In genomic region chr8:110487644-110488043, GRCm38 (mm10) we compare ENCODE assay signal across 35 mouse cellular contexts.
DNase-seq lines count a peak whose midpoint lies in the region; ATAC-seq and TF ChIP-seq lines count a peak whose summit lies in the region.
"Had no signal": no experiment of that assay in that cellular context is flagged by ENCODE, and none has a peak within 500 bp of the region (broad histone marks: within the 10 kb centered on the region; RNA-seq: fewer than 3 reads in every experiment).

No protein-coding gene starts in this region.

- no peak overlapping the region for H3K9ac ChIP-seq in intestine, postnatal 0 days (ENCODE audit: low read depth, low read length)
- H3K9ac ChIP-seq in intestine, embryonic 16.5 days (ENCODE audit: low read depth, low read length): no peak overlapping the region
- no peak overlapping the region for H3K9ac ChIP-seq in kidney, embryonic 16.5 days (replicated peaks; ENCODE audit: low read length)
- H3K9ac ChIP-seq: embryonic facial prominence, embryonic 13.5 days; forebrain, embryonic 15.5 days; hindbrain, embryonic 13.5 days; kidney, embryonic 15.5 days; liver, embryonic 14.5 days; neural tube, embryonic 12.5 days had no signal

- ATAC-seq in intestine, postnatal 0 days: no peak
- no peak for ATAC-seq in intestine, embryonic 16.5 days
- no peak for ATAC-seq in kidney, embryonic 16.5 days (ENCODE audit: low FRiP score, low TSS enrichment)
- no peak for ATAC-seq in frontal cortex, adult (ENCODE audit: low TSS enrichment)
- ATAC-seq: activated CD4-positive, CD25-positive, alpha-beta regulatory T cell, adult 4 months; forebrain, embryonic 15.5 days; midbrain, embryonic 16.5 days had no signal

- DNase-seq in A20 (ENCODE audit: low read depth, low spot score) (peak; percentile 11), ES-CJ7 (ENCODE audit: low read depth, low spot score) (peak; percentile 49)
- no peak for DNase-seq in brain, embryonic 14.5 days (ENCODE audit: low read depth)
- DNase-seq: adrenal gland, adult 8-10 months; B cell, adult 2 months; cerebellum, adult 11 months; cerebellum, adult 9-11 months; embryo, embryonic 11 days; gastrocnemius, postnatal 10 days; heart, postnatal 36 days; kidney, adult 18-20 months; kidney, postnatal 36 days; layer of hippocampus, postnatal 36 days; liver; lung, adult 2 months; lung, postnatal 14 days; right cerebral cortex, adult 18-20 months; spleen, adult 18-20 months; thymus, postnatal 4 days had no signal

- peak; percentile 16; the same call in 1 of the 2 replicates for TF ChIP-seq CTCF in intestine, postnatal 0 days (IDR thresholded peaks at IDR 0.05; ENCODE audit: low read depth)
- TF ChIP-seq CTCF in brain, embryonic 14.5 days (IDR thresholded peaks at IDR 0.05; ENCODE audit: borderline replicate concordance, extremely low read depth, insufficient read depth, insufficient read length): 0 out of 2 replicates have a peak, but pooled peaks have one; percentile 10

- no peak for TF ChIP-seq POLR2A in brain, embryonic 14.5 days (IDR thresholded peaks at IDR 0.05; ENCODE audit: borderline replicate concordance, extremely low read depth, insufficient read depth, insufficient read length, poor library complexity, severe bottlenecking)

- H3K4me1 ChIP-seq in intestine, postnatal 0 days (replicated peaks; ENCODE audit: control insufficient read depth, insufficient read depth, low read length): no peaks in the 10 kb centered on the region
- no peaks in the 10 kb centered on the region for H3K4me1 ChIP-seq in intestine, embryonic 16.5 days (ENCODE audit: control insufficient read depth, insufficient read depth, low read length)
- no peaks in the 10 kb centered on the region for H3K4me1 ChIP-seq in kidney, embryonic 16.5 days (ENCODE audit: insufficient read depth, low read length)
- H3K4me1 ChIP-seq: kidney, embryonic 15.5 days had no signal

- H3K9me3 ChIP-seq in intestine, postnatal 0 days (ENCODE audit: control insufficient read depth): no peaks in the 10 kb centered on the region
- no peaks in the 10 kb centered on the region; the same call in 1 of the 2 replicates for H3K9me3 ChIP-seq in intestine, embryonic 16.5 days (ENCODE audit: control insufficient read depth, low read length)
- 0 out of 2 replicates have a peak, but pooled peaks cover 3% of the 10 kb centered on the region for H3K9me3 ChIP-seq in kidney, embryonic 16.5 days (ENCODE audit: low read length)
- H3K9me3 ChIP-seq: embryonic facial prominence, embryonic 13.5 days; forebrain, embryonic 10.5 days; forebrain, embryonic 15.5 days; hindbrain, embryonic 13.5 days; kidney, embryonic 15.5 days; midbrain, embryonic 10.5 days; neural tube, embryonic 12.5 days had no signal

- no peaks in the 10 kb centered on the region for H3K36me3 ChIP-seq in intestine, postnatal 0 days (ENCODE audit: control insufficient read depth, insufficient read depth)
- no peaks in the 10 kb centered on the region for H3K36me3 ChIP-seq in intestine, embryonic 16.5 days (ENCODE audit: control insufficient read depth, insufficient read depth, low read length)
- H3K36me3 ChIP-seq in kidney, embryonic 16.5 days (ENCODE audit: insufficient read depth, low read length): no peaks in the 10 kb centered on the region
- H3K36me3 ChIP-seq: embryonic facial prominence, embryonic 13.5 days; forebrain, embryonic 10.5 days; forebrain, embryonic 15.5 days; hindbrain, embryonic 13.5 days; kidney, embryonic 15.5 days; midbrain, embryonic 10.5 days; neural tube, embryonic 12.5 days had no signal

- no peak overlapping the region for H3K4me3 ChIP-seq in intestine, postnatal 0 days (ENCODE audit: low read depth, low read length)
- H3K4me3 ChIP-seq in intestine, embryonic 16.5 days (ENCODE audit: low read length): no peak overlapping the region
- H3K4me3 ChIP-seq in kidney, embryonic 16.5 days (ENCODE audit: low read length): no peak overlapping the region
- H3K4me3 ChIP-seq: embryonic facial prominence, embryonic 13.5 days; forebrain, embryonic 10.5 days; forebrain, embryonic 15.5 days; hindbrain, embryonic 13.5 days; kidney, embryonic 15.5 days; midbrain, embryonic 10.5 days; myocyte; neural tube, embryonic 12.5 days had no signal

- no peak overlapping the region for H3K27ac ChIP-seq in intestine, postnatal 0 days (ENCODE audit: low read depth, low read length)
- H3K27ac ChIP-seq in intestine, embryonic 16.5 days (ENCODE audit: low read length): no peak overlapping the region
- no peak overlapping the region for H3K27ac ChIP-seq in kidney, embryonic 16.5 days (ENCODE audit: low read length)
- H3K27ac ChIP-seq: embryonic facial prominence, embryonic 13.5 days; forebrain, embryonic 10.5 days; forebrain, embryonic 15.5 days; hindbrain, embryonic 13.5 days; kidney, embryonic 15.5 days; liver, embryonic 14.5 days; midbrain, embryonic 10.5 days; neural tube, embryonic 12.5 days had no signal

- H3K27me3 ChIP-seq in intestine, postnatal 0 days (replicated peaks; ENCODE audit: control insufficient read depth, insufficient read depth, low read length): no peaks in the 10 kb centered on the region
- no peaks in the 10 kb centered on the region for H3K27me3 ChIP-seq in intestine, embryonic 16.5 days (replicated peaks; ENCODE audit: control insufficient read depth, insufficient read depth, low read length)
- no peaks in the 10 kb centered on the region for H3K27me3 ChIP-seq in kidney, embryonic 16.5 days (ENCODE audit: insufficient read depth, low read length)
- H3K27me3 ChIP-seq: embryonic facial prominence, embryonic 13.5 days; forebrain, embryonic 15.5 days; hindbrain, embryonic 13.5 days; kidney, embryonic 15.5 days; neural tube, embryonic 12.5 days had no signal

- H3K4me2 ChIP-seq in intestine, postnatal 0 days (replicated peaks; ENCODE audit: low read depth): no peak overlapping the region
- no peak overlapping the region for H3K4me2 ChIP-seq in intestine, embryonic 16.5 days (ENCODE audit: low read depth, low read length)
- no peak overlapping the region for H3K4me2 ChIP-seq in kidney, embryonic 16.5 days (replicated peaks; ENCODE audit: low read depth, low read length)
- H3K4me2 ChIP-seq: embryonic facial prominence, embryonic 13.5 days; forebrain, embryonic 15.5 days; heart, embryonic 11.5 days; hindbrain, embryonic 13.5 days; kidney, embryonic 15.5 days; neural tube, embryonic 12.5 days had no signal

- 95% methylated on average over 6 of the region's 6 CpGs for WGBS in intestine, postnatal 0 days
- WGBS in intestine, embryonic 16.5 days: 93% methylated on average over 6 of the region's 6 CpGs
- WGBS in kidney, embryonic 16.5 days: 95% methylated on average over 6 of the region's 6 CpGs
